Mouse (Mus musculus) kidney, embryonic 15.5 days (tissue): ENCODE data around the gene Tnc. TPM values are rescaled to one million over a fixed set of nuclear protein-coding genes. Genes with fewer than 3 reads are reported as not detected.

Experiments used
- ATAC-seq: fragments of 200-750 bp; cut with Nextera tagmentation; replicated peaks from 2 replicates; pipeline ENCODE4 v1.8.0; 2017; ENCODE audit warnings: moderate TSS enrichment; ENCODE audit not compliant: low FRiP score
- H3K27ac ChIP-seq: fragments of 300-500 bp; sonication (generic); 2 replicates; pipeline ENCODE4 v1.5.1; 2015; ENCODE audit warnings: mild to moderate bottlenecking, inconsistent platforms
- H3K27me3 ChIP-seq: fragments of 300-500 bp; sonication (generic); 2 replicates; pipeline ENCODE4 v1.6.1; 2015; ENCODE audit warnings: inconsistent platforms
- H3K36me3 ChIP-seq: fragments of 300-500 bp; sonication (generic); 2 replicates; pipeline ENCODE4 v1.6.1; 2015; ENCODE audit warnings: inconsistent platforms
- H3K4me1 ChIP-seq: fragments of 300-500 bp; sonication (generic); 2 replicates; pipeline ENCODE4 v1.6.1; 2015; ENCODE audit warnings: inconsistent platforms
- H3K4me2 ChIP-seq: fragments of 300-500 bp; sonication (generic); 2 replicates; pipeline ENCODE4 v1.6.1; 2015; ENCODE audit warnings: moderate library complexity, mild to moderate bottlenecking, inconsistent platforms
- H3K4me3 ChIP-seq: fragments of 300-500 bp; sonication (generic); replicated peaks from 2 replicates; pipeline ENCODE4 v1.5.1; 2015; ENCODE audit warnings: mild to moderate bottlenecking, inconsistent platforms
- H3K9ac ChIP-seq: fragments of 300-500 bp; sonication (generic); 2 replicates; pipeline ENCODE4 v1.6.1; 2015; ENCODE audit warnings: mild to moderate bottlenecking, inconsistent platforms
- H3K9me3 ChIP-seq: fragments of 300-500 bp; sonication (generic); replicated peaks from 2 replicates; pipeline ENCODE4 v1.6.1; 2016; ENCODE audit warnings: inconsistent platforms
- WGBS: fragments of 180-500 bp; shearing (Covaris S2); methylation state at CpG from one replicate; pipeline ENCODE4 v1.1.7; 2015; ENCODE audit warnings: mixed read lengths; 5-methylcytosine and 5-hydroxymethylcytosine counted together
- polyA plus RNA-seq: library from polyadenylated mRNA; unstranded; fragments of >200 nt; fragmentation: Nextera tagmentation; extraction: Ambion mirVana; gene quantifications from 2 replicates; pipeline ENCODE4 v1.2.1, GENCODE M21; 2015

Gene Tnc
- polyA plus RNA-seq = 19.6 and 22.9 TPM in 2 replicates

DNA sequence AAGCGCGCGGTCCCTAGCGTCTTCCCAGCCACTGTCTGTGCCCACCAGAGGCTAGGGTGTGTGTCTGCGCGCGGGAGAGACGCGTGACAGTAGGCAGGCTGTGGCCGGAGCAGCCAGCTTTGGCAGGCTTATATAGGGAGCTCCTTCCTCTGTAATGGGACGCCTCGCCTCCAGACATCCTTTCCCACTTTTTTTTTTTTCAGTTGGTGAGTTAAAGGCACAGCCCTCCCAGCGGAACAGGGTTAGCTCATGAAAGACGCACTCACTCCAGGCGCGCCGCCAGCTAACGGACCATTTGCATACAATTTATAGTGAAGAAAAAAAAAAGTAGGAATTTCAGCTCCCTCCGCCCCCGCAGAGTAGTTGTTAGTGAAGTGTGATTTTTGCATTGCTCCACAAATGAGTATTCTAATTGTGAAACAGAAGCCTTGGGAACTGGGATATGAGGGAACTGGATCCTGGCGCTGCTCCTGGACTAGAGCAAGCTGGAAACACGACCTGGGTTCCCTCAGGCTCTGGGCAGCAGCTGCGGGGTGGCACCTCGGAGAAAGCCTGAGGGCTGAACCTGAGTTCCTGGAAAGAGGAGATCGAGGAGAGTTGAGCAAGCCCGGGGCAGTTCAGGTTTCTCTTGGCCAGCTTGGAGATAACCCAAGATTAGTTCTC is at the start of gene Tnc:
TSS of gene Tnc (minus strand) at position 185 of the 663 bp plus-strand sequence.
- WGBS = 1% methylated on average over 26 of the region's 26 CpGs
- ATAC-seq = peak; percentile 77
- H3K4me1 ChIP-seq = peaks cover 39% of the 10 kb centered on the region
- no peaks in the 10 kb centered on the region for H3K9me3 ChIP-seq
- H3K27ac ChIP-seq = peak within 1 kb of the TSS; percentile 76
- H3K9ac ChIP-seq = peak within 1 kb of the TSS; percentile 25
- H3K4me3 ChIP-seq = peak within 1 kb of the TSS; percentile 43
- H3K27me3 ChIP-seq = peaks cover 16% of the 10 kb centered on the region
- H3K36me3 ChIP-seq = no peaks in the 10 kb centered on the region
- H3K4me2 ChIP-seq = peak within 1 kb of the TSS; percentile 62

DNA sequence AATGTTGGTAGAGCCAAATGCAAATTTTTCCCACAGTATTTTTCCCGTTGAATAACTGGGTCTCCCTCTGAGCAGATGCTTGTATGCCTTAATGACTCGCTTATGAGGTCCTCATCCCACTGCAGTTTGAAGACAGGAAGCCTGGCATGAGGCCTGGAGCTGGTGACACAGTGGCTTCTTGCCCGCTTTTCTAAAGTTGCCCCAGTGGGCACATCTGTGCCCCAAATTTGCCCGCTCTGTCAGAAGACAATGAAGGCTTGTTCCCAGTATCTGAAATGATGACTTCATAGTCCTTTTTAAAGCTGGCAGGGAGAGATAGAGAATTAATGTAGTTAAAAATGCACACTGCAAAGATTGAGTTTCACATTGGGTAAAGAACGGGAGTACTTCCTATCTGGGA is 47.4 kb upstream of the Tnc start:
- Histone ChIP-seq H3K36me3 (no peaks in the 10 kb centered on the region), H3K9me3 (no peaks in the 10 kb centered on the region), H3K4me3 (no peak overlapping the region), H3K27ac (no peak overlapping the region), H3K4me2 (no peak overlapping the region), H3K9ac (no peak overlapping the region), H3K27me3 (no peaks in the 10 kb centered on the region), H3K4me1 (no peaks in the 10 kb centered on the region)
- 78% methylated on average over 5 of the region's 5 CpGs for WGBS
- ATAC-seq = no peak

- Histone ChIP-seq H3K36me3 (no peaks in the 10 kb centered on the region), H3K4me1 (no peaks in the 10 kb centered on the region), H3K4me2 (no peak overlapping the region), H3K4me3 (no peak overlapping the region), H3K9me3 (no peaks in the 10 kb centered on the region), H3K27ac (no peak overlapping the region), H3K9ac (no peak overlapping the region), H3K27me3 (no peaks in the 10 kb centered on the region)
- no peak for ATAC-seq
- WGBS = 88% methylated on average over 1 of the region's 1 CpGs
Observed at GRCm38 (mm10) chr4:64092857-64093256, 46.0 kb upstream of the Tnc start.

- Histone ChIP-seq H3K4me3 (no peak overlapping the region), H3K4me1 (no peaks in the 10 kb centered on the region), H3K27ac (no peak overlapping the region), H3K9ac (no peak overlapping the region), H3K4me2 (no peak overlapping the region), H3K36me3 (no peaks in the 10 kb centered on the region), H3K27me3 (no peaks in the 10 kb centered on the region), H3K9me3 (no peaks in the 10 kb centered on the region)
- WGBS = 83% methylated on average over 2 of the region's 2 CpGs
- no peak for ATAC-seq
Observed at GRCm38 (mm10) chr4:64089378-64089777, 42.6 kb upstream of the Tnc start.

DNA sequence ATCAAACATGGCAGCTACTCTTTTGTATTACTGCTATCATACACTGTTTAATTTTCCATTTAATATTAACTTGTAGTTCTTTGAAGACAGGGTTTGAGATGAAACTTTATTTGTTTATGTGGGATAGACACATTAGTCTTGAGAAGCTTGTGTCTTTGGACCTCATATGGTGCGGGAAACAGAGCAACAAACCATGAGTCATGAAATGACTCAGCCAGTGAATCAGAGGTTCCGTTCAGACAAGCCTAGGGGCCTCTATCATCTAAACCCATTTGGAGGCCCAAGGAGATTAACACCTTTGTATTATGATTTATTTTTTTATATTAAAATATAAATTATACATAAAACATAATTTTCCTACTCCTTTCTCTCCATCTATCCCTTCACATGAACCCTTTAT is 40.9 kb upstream of the Tnc start:
- no peaks in the 10 kb centered on the region for H3K27me3 ChIP-seq
- no peak for ATAC-seq
- WGBS = 92% methylated on average over 2 of the region's 2 CpGs

GRCm38 (mm10) chr4:64085993-64086567 is 39.3 kb upstream of the Tnc start:
- Histone ChIP-seq H3K27ac (no peak overlapping the region), H3K36me3 (no peaks in the 10 kb centered on the region), H3K27me3 (no peaks in the 10 kb centered on the region), H3K9me3 (no peaks in the 10 kb centered on the region), H3K4me3 (no peak overlapping the region), H3K4me2 (no peak overlapping the region), H3K9ac (no peak overlapping the region), H3K4me1 (no peaks in the 10 kb centered on the region)
- no peak for ATAC-seq
- WGBS = 97% methylated on average over 1 of the region's 1 CpGs

More for the DNA sequence above, 40.9 kb upstream of the Tnc start:
- no peak overlapping the region for H3K4me2 ChIP-seq
- H3K4me3 ChIP-seq = no peak overlapping the region
- no peaks in the 10 kb centered on the region for H3K36me3 ChIP-seq
- no peak overlapping the region for H3K9ac ChIP-seq
- no peak overlapping the region for H3K27ac ChIP-seq
- no peaks in the 10 kb centered on the region for H3K9me3 ChIP-seq
- H3K4me1 ChIP-seq = no peaks in the 10 kb centered on the region

GRCm38 (mm10) chr4:64083858-64084257 is 37.0 kb upstream of the Tnc start:
- no peaks in the 10 kb centered on the region for H3K36me3 ChIP-seq
- no peaks in the 10 kb centered on the region for H3K27me3 ChIP-seq
- no peaks in the 10 kb centered on the region for H3K9me3 ChIP-seq
- no peak for ATAC-seq
- H3K9ac ChIP-seq = no peak overlapping the region
- no peak overlapping the region for H3K4me2 ChIP-seq
- H3K27ac ChIP-seq = no peak overlapping the region
- WGBS = 68% methylated on average over 5 of the region's 5 CpGs
- H3K4me3 ChIP-seq = no peak overlapping the region
- no peaks in the 10 kb centered on the region for H3K4me1 ChIP-seq

DNA sequence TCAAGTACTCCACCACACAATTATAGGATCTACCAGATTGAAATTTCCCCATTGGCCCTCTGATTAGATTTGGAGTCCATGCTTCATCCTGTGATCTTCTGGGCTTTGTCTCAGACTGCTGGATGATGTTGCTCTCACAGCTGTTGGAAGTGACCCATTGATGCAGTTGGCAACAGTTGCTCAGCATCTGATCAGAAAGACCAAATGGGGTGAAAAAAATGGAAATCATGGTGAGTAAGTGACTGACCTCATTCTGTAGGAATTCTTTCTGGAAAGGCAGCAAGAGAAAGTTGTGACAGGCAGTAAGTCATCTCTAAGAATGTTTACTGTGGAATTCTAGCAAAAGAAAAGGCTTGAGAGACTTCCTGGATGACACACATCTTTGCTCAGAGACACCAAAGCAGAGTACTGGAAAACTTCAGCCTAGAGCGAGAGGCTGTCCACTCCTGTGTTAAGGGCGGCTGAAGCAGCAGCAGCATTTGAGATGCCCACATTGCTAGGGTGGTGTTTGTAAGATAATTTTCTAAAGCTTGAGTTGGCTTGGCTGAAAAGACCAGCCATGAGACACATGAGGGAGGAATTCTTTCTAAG is 31.3 kb upstream of the Tnc start:
- no peak overlapping the region for H3K4me2 ChIP-seq
- 82% methylated on average over 2 of the region's 2 CpGs for WGBS
- H3K27ac ChIP-seq = no peak overlapping the region
- H3K27me3 ChIP-seq = no peaks in the 10 kb centered on the region
- ATAC-seq = no peak
- H3K36me3 ChIP-seq = no peaks in the 10 kb centered on the region
- no peaks in the 10 kb centered on the region for H3K9me3 ChIP-seq
- H3K4me3 ChIP-seq = no peak overlapping the region
- H3K9ac ChIP-seq = no peak overlapping the region
- H3K4me1 ChIP-seq = no peaks in the 10 kb centered on the region

DNA sequence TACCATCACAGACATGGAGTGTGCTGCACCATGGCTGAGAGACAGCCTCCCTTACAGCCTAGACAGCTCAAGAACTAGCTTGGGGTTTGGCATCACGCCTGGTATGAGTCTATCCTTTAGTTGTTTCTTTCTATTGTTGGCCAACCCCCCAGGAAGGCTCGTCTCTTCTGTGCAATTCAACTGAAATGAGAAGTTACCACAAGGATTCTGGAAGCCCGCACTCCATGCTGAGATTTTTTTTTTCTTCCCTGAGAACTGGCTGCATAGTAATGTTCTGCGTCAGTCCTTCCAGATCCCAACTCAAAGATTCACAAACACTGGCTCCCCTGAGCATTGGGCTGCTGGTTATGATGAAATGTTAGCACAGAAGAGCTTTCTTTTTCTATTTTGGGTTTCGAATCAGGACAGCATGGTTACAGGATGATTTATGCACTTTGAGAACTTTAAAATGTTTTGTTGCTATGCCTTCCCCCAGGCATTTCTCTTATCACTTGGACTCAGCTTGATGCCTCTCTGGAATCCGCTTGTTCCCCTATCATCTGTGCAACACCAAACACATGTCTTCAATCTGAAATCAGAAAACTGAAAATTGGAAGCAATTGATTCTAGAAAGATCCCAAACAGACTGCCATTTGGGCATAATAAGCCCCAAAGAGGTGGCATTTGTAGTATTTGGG is 29.7 kb upstream of the Tnc start:
- Histone ChIP-seq H3K9ac (no peak overlapping the region), H3K27ac (no peak overlapping the region), H3K4me1 (no peaks in the 10 kb centered on the region), H3K4me2 (no peak overlapping the region), H3K27me3 (no peaks in the 10 kb centered on the region), H3K4me3 (no peak overlapping the region), H3K9me3 (no peaks in the 10 kb centered on the region), H3K36me3 (no peaks in the 10 kb centered on the region)
- no peak for ATAC-seq
- 79% methylated on average over 6 of the region's 6 CpGs for WGBS

DNA sequence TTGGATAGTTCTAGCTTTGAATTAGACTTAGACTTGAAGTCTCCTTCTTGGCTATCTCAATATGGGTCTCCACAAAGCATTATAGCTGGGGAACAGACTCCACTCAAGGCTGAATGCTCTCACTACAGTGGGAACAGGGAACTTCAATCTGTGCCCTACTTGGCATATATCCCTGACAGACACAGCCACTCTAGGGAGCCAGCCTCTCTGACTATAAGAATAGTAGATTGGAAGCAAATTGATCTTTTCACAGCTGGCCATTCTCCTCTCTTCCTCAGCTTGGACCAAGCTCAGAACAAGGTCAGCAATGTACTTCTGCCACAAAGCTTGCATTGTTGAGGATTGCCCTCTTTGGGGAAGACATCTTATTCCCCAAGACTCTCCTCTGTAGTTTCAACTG is 27.9 kb upstream of the Tnc start:
- no peaks in the 10 kb centered on the region for H3K4me1 ChIP-seq
- H3K9me3 ChIP-seq = no peaks in the 10 kb centered on the region
- H3K27ac ChIP-seq = no peak overlapping the region
- no peaks in the 10 kb centered on the region for H3K36me3 ChIP-seq
- no peak for ATAC-seq
- no peaks in the 10 kb centered on the region for H3K27me3 ChIP-seq
- H3K9ac ChIP-seq = no peak overlapping the region
- H3K4me3 ChIP-seq = no peak overlapping the region
- no peak overlapping the region for H3K4me2 ChIP-seq

DNA sequence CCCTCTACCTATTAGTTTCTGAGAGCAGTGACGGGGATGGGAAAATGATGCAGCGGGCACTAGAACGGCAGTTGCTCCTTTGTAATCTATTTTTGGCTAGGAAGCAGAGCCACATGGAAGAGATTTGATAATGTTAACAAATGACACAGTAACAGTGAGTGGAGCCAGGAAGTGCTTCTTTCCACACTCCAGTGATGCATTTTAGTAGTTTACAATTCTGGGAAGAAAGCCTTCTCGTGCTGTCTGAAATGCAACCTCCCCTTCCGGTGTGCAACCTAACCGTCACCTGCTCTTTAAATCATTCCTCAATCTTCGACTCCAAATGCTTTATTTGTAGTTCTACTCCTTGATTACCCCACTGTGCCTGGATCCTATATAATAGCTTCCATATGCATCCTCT is 20.6 kb upstream of the Tnc start:
- H3K36me3 ChIP-seq = no peaks in the 10 kb centered on the region

GRCm38 (mm10) chr4:64065266-64065665 is 18.5 kb upstream of the Tnc start:
- no peaks in the 10 kb centered on the region for H3K27me3 ChIP-seq
- H3K36me3 ChIP-seq = no peaks in the 10 kb centered on the region
- H3K4me1 ChIP-seq = peaks cover 11% of the 10 kb centered on the region
- peak; percentile 94 for ATAC-seq
- H3K27ac ChIP-seq = no peak overlapping the region
- WGBS = 23% methylated on average over 10 of the region's 10 CpGs
- peak overlapping the region; percentile 14; the same call in 1 of the 2 replicates for H3K4me3 ChIP-seq
- H3K4me2 ChIP-seq = peak overlapping the region; percentile 48
- no peaks in the 10 kb centered on the region for H3K9me3 ChIP-seq
- no peak overlapping the region for H3K9ac ChIP-seq

More for the DNA sequence above, 20.6 kb upstream of the Tnc start:
- H3K4me1 ChIP-seq = peaks cover 11% of the 10 kb centered on the region
- WGBS = 58% methylated on average over 7 of the region's 7 CpGs
- no peaks in the 10 kb centered on the region for H3K9me3 ChIP-seq
- no peak overlapping the region for H3K4me2 ChIP-seq
- H3K27me3 ChIP-seq = no peaks in the 10 kb centered on the region
- no peak for ATAC-seq
- no peak overlapping the region for H3K4me3 ChIP-seq
- H3K9ac ChIP-seq = no peak overlapping the region
- no peak overlapping the region for H3K27ac ChIP-seq
